Mouse (Mus musculus) ES-Bruce4 (cell line): Measurements from ENCODE around the gene Naga.

ENCODE experiments used
- CTCF ChIP-seq: IDR thresholded peaks from one replicate; pipeline ENCODE4 v1.8.1; 2011; ENCODE audit warnings: low read depth, low read length
- EP300 ChIP-seq: IDR thresholded peaks from 2 replicates; pipeline ENCODE4 v1.6.1; 2011; ENCODE audit warnings: low read depth, low read length; ENCODE audit not compliant: insufficient read depth
- POLR2A ChIP-seq: IDR thresholded peaks from one replicate; pipeline ENCODE4 v1.8.1; 2011; ENCODE audit warnings: low read length; ENCODE audit not compliant: insufficient read depth

- TF ChIP-seq CTCF (no peak), POLR2A (no peak), EP300 (no peak)
Observed at GRCm38 (mm10) chr15:82325382-82325781, 13.3 kb downstream of the Naga start.
